Mouse (Mus musculus) ES-E14 (cell line): ENCODE results near the gene Cpsf6.

Experiments
- HCFC1 ChIP-seq: IDR thresholded peaks from 2 replicates; pipeline ENCODE4 v1.6.1; 2012; ENCODE audit warnings: low read length, inconsistent platforms, borderline replicate concordance; ENCODE audit not compliant: insufficient read depth
- MAFK ChIP-seq: IDR thresholded peaks from 2 replicates; pipeline ENCODE4 v1.6.1; 2014; ENCODE audit warnings: mild to moderate bottlenecking, low read depth, low read length, inconsistent platforms; ENCODE audit not compliant: insufficient read depth
- ZNF384 ChIP-seq: IDR thresholded peaks from 2 replicates; pipeline ENCODE4 v1.6.1; 2012; ENCODE audit warnings: low read depth, low read length, inconsistent platforms

DNA sequence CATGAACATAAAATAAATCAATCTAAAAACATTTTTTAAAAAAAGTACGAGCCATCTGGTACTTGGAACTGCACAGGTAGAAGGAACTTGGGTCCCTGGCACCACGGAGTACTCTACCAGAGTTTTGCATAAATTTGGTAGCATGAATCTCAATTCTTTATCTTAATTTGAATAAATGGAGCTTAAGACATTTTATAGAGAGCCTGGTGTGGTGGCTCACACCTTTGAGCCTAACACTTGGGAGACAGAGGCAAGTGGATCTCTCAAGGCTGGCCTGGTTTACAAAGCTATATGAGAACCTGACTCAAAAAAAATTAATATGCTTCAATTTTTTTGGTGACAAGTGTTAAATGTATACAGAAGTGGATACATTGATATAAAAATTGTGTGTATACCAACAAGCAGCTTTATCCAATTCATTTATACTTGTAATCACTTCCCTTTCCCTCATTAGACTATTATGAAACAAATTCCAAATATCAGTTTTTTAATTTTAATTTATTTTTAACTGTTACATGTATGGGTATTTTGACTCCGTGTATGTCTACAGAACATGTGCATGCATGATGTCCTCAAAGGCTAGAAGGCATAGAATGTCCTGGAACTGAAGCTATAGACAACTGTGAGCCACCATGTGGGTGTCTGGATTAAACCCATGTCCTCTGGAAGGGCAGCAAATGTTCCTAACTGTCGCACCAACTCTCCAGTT is 20.6 kb upstream of the Cpsf6 start:
- TF ChIP-seq ZNF384 (no peak), HCFC1 (no peak), MAFK (no peak)
